Mouse (Mus musculus) liver, adult 2 months (tissue): Measurements from ENCODE around the gene Apbb2.

ENCODE experiments used
- CTCF ChIP-seq: fragments of 200-500 bp; IDR thresholded peaks from 2 replicates; pipeline ENCODE4 v1.5.1; 2011; ENCODE audit warnings: low read depth, low read length, control low read depth
- POLR2A ChIP-seq: fragments of 200-500 bp; IDR thresholded peaks from 2 replicates; pipeline ENCODE4 v1.6.1; 2011; ENCODE audit warnings: low read length, control low read depth; ENCODE audit not compliant: insufficient read depth; ENCODE audit errors: extremely low read depth

GRCm38 (mm10) chr5:66374413-66374812 lies 244.2 kb downstream of the Apbb2 start:
- no peak for TF ChIP-seq CTCF
- TF ChIP-seq POLR2A, result no peak
